Mouse (Mus musculus) limb, embryonic 13.5 days (tissue): Measurements from ENCODE around the gene 4931406P16Rik. TPM values are rescaled to one million over a fixed set of nuclear protein-coding genes. Genes with fewer than 3 reads are reported as not detected.

ENCODE experiments used
- ATAC-seq: fragments of 200-750 bp; cut with Nextera tagmentation; 2 replicates; pipeline ENCODE4 v1.8.0; 2017; ENCODE audit warnings: low read depth, moderate number of reproducible peaks, moderate TSS enrichment; ENCODE audit not compliant: low FRiP score
- H3K27ac ChIP-seq: fragments of 300-500 bp; sonication (generic); 2 replicates; pipeline ENCODE4 v1.5.1; 2015; ENCODE audit warnings: inconsistent platforms, mild to moderate bottlenecking, moderate library complexity
- H3K27me3 ChIP-seq: fragments of 300-500 bp; sonication (generic); 2 replicates; pipeline ENCODE4 v1.6.1; 2015; ENCODE audit warnings: mild to moderate bottlenecking, inconsistent platforms
- H3K36me3 ChIP-seq: fragments of 300-500 bp; sonication (generic); 2 replicates; pipeline ENCODE4 v1.6.1; 2015; ENCODE audit warnings: inconsistent platforms, mild to moderate bottlenecking, moderate library complexity
- H3K4me1 ChIP-seq: fragments of 300-500 bp; sonication (generic); 2 replicates; pipeline ENCODE4 v1.6.1; 2015; ENCODE audit warnings: inconsistent platforms
- H3K4me2 ChIP-seq: fragments of 300-500 bp; sonication (generic); replicated peaks from 2 replicates; pipeline ENCODE4 v1.6.1; 2015; ENCODE audit warnings: inconsistent platforms, mild to moderate bottlenecking, moderate library complexity
- H3K4me3 ChIP-seq: fragments of 300-500 bp; sonication (generic); 2 replicates; pipeline ENCODE4 v1.5.1; 2015; ENCODE audit warnings: moderate library complexity, mild to moderate bottlenecking, inconsistent platforms
- H3K9ac ChIP-seq: fragments of 300-500 bp; sonication (generic); 2 replicates; pipeline ENCODE4 v1.6.1; 2015; ENCODE audit warnings: mild to moderate bottlenecking, inconsistent platforms
- H3K9me3 ChIP-seq: fragments of 300-500 bp; sonication (generic); 2 replicates; pipeline ENCODE4 v1.6.1; 2016; ENCODE audit warnings: inconsistent platforms
- WGBS: fragments of 180-500 bp; shearing (Covaris S2); methylation state at CpG from one replicate; pipeline ENCODE4 v1.1.7; 2015; 5-methylcytosine and 5-hydroxymethylcytosine counted together
- polyA plus RNA-seq: library from polyadenylated mRNA; unstranded; fragments of >200 nt; fragmentation: Nextera tagmentation; extraction: Ambion mirVana; gene quantifications from 2 replicates; pipeline ENCODE4 v1.2.1, GENCODE M21; 2015

4931406P16Rik gene
- polyA plus RNA-seq, result 27.0 and 31.0 TPM in 2 replicates

- H3K36me3 ChIP-seq, result no peaks in the 10 kb centered on the region
- peaks cover 27% of the 10 kb centered on the region for H3K4me1 ChIP-seq
- peak; percentile 93 for ATAC-seq
- peak within 1 kb of the TSS; percentile 92 for H3K9ac ChIP-seq
- peak within 1 kb of the TSS; percentile 67; the same call in 1 of the 2 replicates for H3K27ac ChIP-seq
- H3K27me3 ChIP-seq, result no peaks in the 10 kb centered on the region
- H3K4me3 ChIP-seq, result peak within 1 kb of the TSS; percentile 90
- H3K4me2 ChIP-seq, result peak within 1 kb of the TSS; percentile 77
- under 1% methylated on average over 41 of the region's 41 CpGs for WGBS
- H3K9me3 ChIP-seq, result no peaks in the 10 kb centered on the region; the same call in 1 of the 2 replicates
Observed at GRCm38 (mm10) chr7:34313443-34313875, at the start of gene 4931406P16Rik. Gene 4931406P16Rik (minus strand): TSS chr7:34313551.

GRCm38 (mm10) chr7:34355629-34356028 lies 42.3 kb upstream of the 4931406P16Rik start:
- Histone ChIP-seq H3K9ac (no peak overlapping the region), H3K4me1 (no peaks in the 10 kb centered on the region), H3K36me3 (peaks cover 78% of the 10 kb centered on the region), H3K4me3 (no peak overlapping the region), H3K4me2 (no peak overlapping the region), H3K27me3 (no peaks in the 10 kb centered on the region), H3K27ac (no peak overlapping the region), H3K9me3 (no peaks in the 10 kb centered on the region)
- 97% methylated on average over 4 of the region's 4 CpGs for WGBS
- no peak for ATAC-seq

GRCm38 (mm10) chr7:34351997-34352396 lies 38.6 kb upstream of the 4931406P16Rik start:
- no peaks in the 10 kb centered on the region for H3K4me1 ChIP-seq
- ATAC-seq, result no peak
- no peak overlapping the region for H3K27ac ChIP-seq
- H3K36me3 ChIP-seq, result peaks cover 94% of the 10 kb centered on the region
- no peak overlapping the region for H3K4me2 ChIP-seq
- no peak overlapping the region for H3K4me3 ChIP-seq
- H3K9ac ChIP-seq, result no peak overlapping the region
- H3K9me3 ChIP-seq, result no peaks in the 10 kb centered on the region
- no peaks in the 10 kb centered on the region for H3K27me3 ChIP-seq
- WGBS, result 83% methylated on average over 1 of the region's 1 CpGs

- Histone ChIP-seq H3K4me2 (no peak overlapping the region), H3K9ac (no peak overlapping the region), H3K9me3 (no peaks in the 10 kb centered on the region), H3K27ac (no peak overlapping the region), H3K4me3 (no peak overlapping the region), H3K36me3 (peaks cover 94% of the 10 kb centered on the region), H3K4me1 (no peaks in the 10 kb centered on the region), H3K27me3 (no peaks in the 10 kb centered on the region)
- no peak for ATAC-seq
- WGBS, result 96% methylated on average over 5 of the region's 5 CpGs
Observed at GRCm38 (mm10) chr7:34350166-34350565, 36.8 kb upstream of the 4931406P16Rik start.

- H3K27ac ChIP-seq, result no peak overlapping the region
- H3K4me1 ChIP-seq, result no peaks in the 10 kb centered on the region
- H3K36me3 ChIP-seq, result peaks cover 88% of the 10 kb centered on the region
- WGBS, result 86% methylated on average over 1 of the region's 1 CpGs
- H3K4me2 ChIP-seq, result no peak overlapping the region
- H3K27me3 ChIP-seq, result no peaks in the 10 kb centered on the region
- no peak for ATAC-seq
- no peak overlapping the region for H3K4me3 ChIP-seq
- H3K9me3 ChIP-seq, result no peaks in the 10 kb centered on the region
- no peak overlapping the region for H3K9ac ChIP-seq
Observed at GRCm38 (mm10) chr7:34348011-34348410, 34.7 kb upstream of the 4931406P16Rik start.

GRCm38 (mm10) chr7:34347041-34347440 lies 33.7 kb upstream of the 4931406P16Rik start:
- Histone ChIP-seq H3K36me3 (peaks cover 88% of the 10 kb centered on the region), H3K4me1 (no peaks in the 10 kb centered on the region), H3K4me2 (no peak overlapping the region), H3K4me3 (no peak overlapping the region), H3K27me3 (no peaks in the 10 kb centered on the region), H3K9ac (no peak overlapping the region), H3K9me3 (no peaks in the 10 kb centered on the region), H3K27ac (no peak overlapping the region)
- ATAC-seq, result no peak
- WGBS, result 92% methylated on average over 3 of the region's 3 CpGs

GRCm38 (mm10) chr7:34346505-34346904 lies 33.2 kb upstream of the 4931406P16Rik start:
- no peak for ATAC-seq
- peaks cover 88% of the 10 kb centered on the region for H3K36me3 ChIP-seq
- WGBS, result 95% methylated on average over 4 of the region's 4 CpGs

GRCm38 (mm10) chr7:34342040-34342793 lies 28.9 kb upstream of the 4931406P16Rik start:
- H3K9me3 ChIP-seq, result no peaks in the 10 kb centered on the region
- H3K9ac ChIP-seq, result no peak overlapping the region
- peaks cover 10% of the 10 kb centered on the region for H3K4me1 ChIP-seq
- H3K36me3 ChIP-seq, result peaks cover 70% of the 10 kb centered on the region
- H3K4me3 ChIP-seq, result no peak overlapping the region
- H3K4me2 ChIP-seq, result no peak overlapping the region
- no peak for ATAC-seq
- 68% methylated on average over 10 of the region's 10 CpGs for WGBS
- H3K27me3 ChIP-seq, result no peaks in the 10 kb centered on the region
- no peak overlapping the region for H3K27ac ChIP-seq

More at GRCm38 (mm10) chr7:34346505-34346904, 33.2 kb upstream of the 4931406P16Rik start:
- no peak overlapping the region for H3K27ac ChIP-seq
- no peaks in the 10 kb centered on the region for H3K4me1 ChIP-seq
- no peaks in the 10 kb centered on the region for H3K9me3 ChIP-seq
- no peaks in the 10 kb centered on the region for H3K27me3 ChIP-seq
- H3K9ac ChIP-seq, result no peak overlapping the region
- no peak overlapping the region for H3K4me3 ChIP-seq
- H3K4me2 ChIP-seq, result no peak overlapping the region

- Histone ChIP-seq H3K4me3 (no peak overlapping the region), H3K36me3 (peaks cover 59% of the 10 kb centered on the region), H3K27ac (no peak overlapping the region), H3K27me3 (no peaks in the 10 kb centered on the region), H3K4me2 (no peak overlapping the region), H3K4me1 (peaks cover 10% of the 10 kb centered on the region), H3K9me3 (no peaks in the 10 kb centered on the region), H3K9ac (no peak overlapping the region)
- WGBS, result 93% methylated on average over 5 of the region's 5 CpGs
- no peak for ATAC-seq
Observed at GRCm38 (mm10) chr7:34340841-34341240, 27.5 kb upstream of the 4931406P16Rik start.

GRCm38 (mm10) chr7:34339164-34339489 lies 25.8 kb upstream of the 4931406P16Rik start:
- Histone ChIP-seq H3K27ac (peak overlapping the region; percentile 52), H3K4me3 (no peak overlapping the region), H3K9me3 (no peaks in the 10 kb centered on the region), H3K36me3 (peaks cover 51% of the 10 kb centered on the region), H3K4me1 (peaks cover 10% of the 10 kb centered on the region), H3K27me3 (no peaks in the 10 kb centered on the region), H3K4me2 (no peak overlapping the region), H3K9ac (no peak overlapping the region)
- 66% methylated on average over 5 of the region's 5 CpGs for WGBS
- 0 out of 2 replicates have a peak, but pooled peaks have one; percentile 29 for ATAC-seq

GRCm38 (mm10) chr7:34338445-34339163 lies 25.3 kb upstream of the 4931406P16Rik start:
- ATAC-seq, result 0 out of 2 replicates have a peak, but pooled peaks have one; percentile 51
- peaks cover 10% of the 10 kb centered on the region for H3K4me1 ChIP-seq
- H3K27ac ChIP-seq, result peak overlapping the region; percentile 52; the same call in 1 of the 2 replicates
- H3K9me3 ChIP-seq, result no peaks in the 10 kb centered on the region
- peaks cover 46% of the 10 kb centered on the region for H3K36me3 ChIP-seq
- H3K27me3 ChIP-seq, result no peaks in the 10 kb centered on the region
- no peak overlapping the region for H3K4me2 ChIP-seq
- WGBS, result 36% methylated on average over 9 of the region's 9 CpGs
- no peak overlapping the region for H3K4me3 ChIP-seq
- no peak overlapping the region for H3K9ac ChIP-seq

- 87% methylated on average over 2 of the region's 2 CpGs for WGBS
- Histone ChIP-seq H3K4me2 (no peak overlapping the region), H3K27me3 (no peaks in the 10 kb centered on the region), H3K27ac (no peak overlapping the region), H3K9ac (no peak overlapping the region), H3K36me3 (peaks cover 32% of the 10 kb centered on the region), H3K9me3 (no peaks in the 10 kb centered on the region), H3K4me1 (peaks cover 10% of the 10 kb centered on the region), H3K4me3 (no peak overlapping the region)
- no peak for ATAC-seq
Observed at GRCm38 (mm10) chr7:34337268-34337667, 23.9 kb upstream of the 4931406P16Rik start.
